Mouse (Mus musculus) hindbrain, postnatal 0 days (tissue): ENCODE measurements around the gene Tmem25. TPM values are rescaled to one million over a fixed set of nuclear protein-coding genes. Genes with fewer than 3 reads are reported as not detected.

Experiments used
- ATAC-seq: fragments of 200-750 bp; cut with Nextera tagmentation; 2 replicates; pipeline ENCODE4 v1.8.0; 2017; ENCODE audit warnings: mild to moderate bottlenecking, moderate TSS enrichment, moderate library complexity
- DNase-seq: peaks from one replicate; pipeline ENCODE4 v3.0.0-alpha.2; 2015; ENCODE audit warnings: low spot score
- H3K27ac ChIP-seq: fragments of 300-500 bp; sonication (generic); 2 replicates; pipeline ENCODE4 v1.5.1; 2014; ENCODE audit warnings: mild to moderate bottlenecking
- H3K27me3 ChIP-seq: fragments of 300-500 bp; sonication (generic); 2 replicates; pipeline ENCODE4 v1.6.1; 2014; ENCODE audit warnings: low read length, mixed read lengths; ENCODE audit not compliant: insufficient read depth
- H3K36me3 ChIP-seq: fragments of 300-500 bp; sonication (generic); 2 replicates; pipeline ENCODE4 v1.6.1; 2014; ENCODE audit warnings: low read length, mixed read lengths; ENCODE audit not compliant: insufficient read depth
- H3K4me1 ChIP-seq: fragments of 300-500 bp; sonication (generic); 2 replicates; pipeline ENCODE4 v1.6.1; 2014; ENCODE audit warnings: antibody characterized with exemption, low read length, mixed read lengths; ENCODE audit not compliant: insufficient read depth
- H3K4me2 ChIP-seq: fragments of 300-500 bp; sonication (generic); 2 replicates; pipeline ENCODE4 v1.6.1; 2014; ENCODE audit warnings: low read depth, mild to moderate bottlenecking, low read length, moderate library complexity, mixed read lengths
- H3K4me3 ChIP-seq: fragments of 300-500 bp; sonication (generic); 2 replicates; pipeline ENCODE4 v1.5.1; 2014; ENCODE audit warnings: low read length
- H3K9ac ChIP-seq: fragments of 300-500 bp; sonication (generic); replicated peaks from 2 replicates; pipeline ENCODE4 v1.6.1; 2014; ENCODE audit warnings: mild to moderate bottlenecking, low read length, moderate library complexity, mixed read lengths
- H3K9me3 ChIP-seq: fragments of 300-500 bp; sonication (generic); 2 replicates; pipeline ENCODE4 v1.6.1; 2016; ENCODE audit warnings: low read length, mixed read lengths
- CTCF ChIP-seq: IDR thresholded peaks from 2 replicates; pipeline ENCODE4 v1.5.1; 2016; ENCODE audit warnings: antibody characterized with exemption, control low read depth, low read depth
- WGBS: fragments of 180-500 bp; shearing (Covaris S2); extraction: QIAGEN DNeasy Blood & Tissue Kit; methylation state at CpG from one replicate; pipeline ENCODE4 v1.1.7; 2014; 5-methylcytosine and 5-hydroxymethylcytosine counted together
- polyA plus RNA-seq: library from polyadenylated mRNA; unstranded; fragments of >200 nt; fragmentation: Nextera tagmentation; extraction: Ambion mirVana; gene quantifications from 2 replicates; pipeline ENCODE4 v1.2.1, GENCODE M21; 2015
- total RNA-seq: library from RNA; depleted of rRNA; stranded (reverse); fragments of >200 nt; gene quantifications from 2 replicates; pipeline ENCODE4 v1.2.3, GENCODE M21; 2014

The Tmem25 gene
- total and polyA plus RNA-seq, 2 experiments from 2014 or later, result 26.3 to 28.9 TPM

- TF ChIP-seq CTCF, result no peak
- 92% methylated on average over 5 of the region's 5 CpGs for WGBS
- ATAC-seq (no peak), DNase-seq (no peak)
- H3K9me3 ChIP-seq, result no peaks in the 10 kb centered on the region
- H3K4me1 ChIP-seq, result no peaks in the 10 kb centered on the region
- no peak overlapping the region for H3K4me3 ChIP-seq
- no peak overlapping the region for H3K4me2 ChIP-seq
- no peak overlapping the region for H3K27ac ChIP-seq
- H3K9ac ChIP-seq, result no peak overlapping the region
- H3K27me3 ChIP-seq, result no peaks in the 10 kb centered on the region
- H3K36me3 ChIP-seq, result peaks cover 52% of the 10 kb centered on the region
Measured at GRCm38 (mm10) chr9:44805536-44805935, 6.4 kb upstream of the Tmem25 start.

GRCm38 (mm10) chr9:44804678-44805077 is 5.6 kb upstream of the Tmem25 start:
- H3K4me2 ChIP-seq, result no peak overlapping the region
- H3K4me1 ChIP-seq, result 0 out of 2 replicates have a peak, but pooled peaks cover 4% of the 10 kb centered on the region
- no peaks in the 10 kb centered on the region for H3K27me3 ChIP-seq
- H3K9me3 ChIP-seq, result no peaks in the 10 kb centered on the region
- DNase-seq, result no peak
- TF ChIP-seq CTCF, result no peak
- no peak overlapping the region for H3K27ac ChIP-seq
- H3K4me3 ChIP-seq, result no peak overlapping the region
- peaks cover 43% of the 10 kb centered on the region for H3K36me3 ChIP-seq
- H3K9ac ChIP-seq, result no peak overlapping the region
- WGBS, result 91% methylated on average over 10 of the region's 10 CpGs
- ATAC-seq, result no peak

- Histone ChIP-seq H3K4me2 (no peak within 1 kb of the TSS), H3K4me1 (0 out of 2 replicates have a peak, but pooled peaks cover 6% of the 10 kb centered on the region), H3K27me3 (no peaks in the 10 kb centered on the region), H3K4me3 (no peak within 1 kb of the TSS), H3K9ac (no peak within 1 kb of the TSS), H3K9me3 (no peaks in the 10 kb centered on the region), H3K27ac (no peak within 1 kb of the TSS), H3K36me3 (peaks cover 27% of the 10 kb centered on the region)
- DNase-seq (no peak), ATAC-seq (no peak)
- no peak for TF ChIP-seq CTCF
- 75% methylated on average over 4 of the region's 4 CpGs for WGBS
Measured at GRCm38 (mm10) chr9:44802808-44803450, 3.8 kb upstream of the Tmem25 start, which contains the start of gene Ttc36. Gene Ttc36, minus strand, starts transcription at chr9:44803072.

DNA sequence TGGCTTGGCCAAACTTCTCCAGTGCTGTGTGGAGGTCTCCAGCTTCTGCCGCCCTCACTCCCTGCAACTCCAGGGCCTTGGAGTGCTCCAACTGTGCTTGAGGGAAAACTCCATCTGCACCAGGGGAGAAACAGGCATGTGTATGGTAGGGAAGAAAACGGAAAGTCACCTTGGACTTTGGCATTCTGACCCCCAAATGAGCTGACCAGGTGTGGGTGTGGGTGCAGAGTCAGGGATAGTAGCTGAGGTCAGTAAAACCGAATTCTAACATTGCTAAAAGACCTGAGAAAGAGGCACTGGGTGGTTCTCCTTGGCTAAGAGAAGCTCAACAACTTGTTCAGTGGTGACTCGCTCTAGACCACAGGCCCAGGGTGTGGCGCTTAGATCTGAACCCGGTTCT is 2.6 kb upstream of the Tmem25 start:
- ATAC-seq, result no peak
- 85% methylated on average over 6 of the region's 6 CpGs for WGBS
- no peak for TF ChIP-seq CTCF

GRCm38 (mm10) chr9:44799958-44800324 is 834 bp upstream of the Tmem25 start:
- peak overlapping the region; percentile 59 for H3K4me3 ChIP-seq
- peak overlapping the region; percentile 93 for H3K4me2 ChIP-seq
- H3K27me3 ChIP-seq, result no peaks in the 10 kb centered on the region
- 0 out of 2 replicates have a peak, but pooled peaks cover 2% of the 10 kb centered on the region for H3K36me3 ChIP-seq
- ATAC-seq, result no peak
- TF ChIP-seq CTCF, result no peak
- DNase-seq, result no peak
- 0 out of 2 replicates have a peak, but pooled peaks cover 6% of the 10 kb centered on the region for H3K4me1 ChIP-seq
- H3K9ac ChIP-seq, result peak overlapping the region; percentile 77
- no peaks in the 10 kb centered on the region for H3K9me3 ChIP-seq
- 41% methylated on average over 9 of the region's 9 CpGs for WGBS
- H3K27ac ChIP-seq, result peak overlapping the region; percentile 79

More for the DNA sequence above, 2.6 kb upstream of the Tmem25 start:
- Histone ChIP-seq H3K9me3 (no peaks in the 10 kb centered on the region), H3K4me3 (no peak overlapping the region), H3K4me2 (no peak overlapping the region), H3K9ac (no peak overlapping the region), H3K36me3 (peaks cover 14% of the 10 kb centered on the region), H3K27me3 (no peaks in the 10 kb centered on the region), H3K4me1 (0 out of 2 replicates have a peak, but pooled peaks cover 6% of the 10 kb centered on the region), H3K27ac (no peak overlapping the region)
- no peak for DNase-seq

DNA sequence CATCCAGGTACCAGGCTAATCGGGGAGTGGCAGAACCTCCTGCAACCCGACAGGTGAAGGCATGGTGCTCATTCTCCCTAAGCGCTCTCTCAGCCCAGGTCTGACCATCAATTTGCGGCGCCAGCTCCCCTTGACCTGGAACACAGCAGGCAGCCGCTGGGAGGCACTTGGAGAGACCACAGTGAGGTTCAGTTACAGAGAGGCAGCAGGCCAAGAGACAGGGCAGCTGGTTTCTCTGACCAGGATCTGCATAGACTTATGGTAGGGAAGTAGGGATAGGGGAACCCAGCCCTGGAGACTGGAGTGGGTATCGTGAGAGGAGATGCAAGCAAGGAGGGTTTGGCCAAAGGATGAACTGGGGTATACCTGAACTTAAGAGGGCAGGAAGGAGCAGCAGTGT is 809 bp downstream of the Tmem25 start:
- peak overlapping the region; percentile 77; the same call in 1 of the 2 replicates for H3K9ac ChIP-seq
- H3K27me3 ChIP-seq, result no peaks in the 10 kb centered on the region
- H3K36me3 ChIP-seq, result no peaks in the 10 kb centered on the region
- WGBS, result 45% methylated on average over 7 of the region's 7 CpGs
- H3K4me2 ChIP-seq, result peak overlapping the region; percentile 93
- 0 out of 2 replicates have a peak, but pooled peaks cover 6% of the 10 kb centered on the region for H3K4me1 ChIP-seq
- no peak for DNase-seq
- H3K4me3 ChIP-seq, result peak overlapping the region; percentile 59
- no peak for TF ChIP-seq CTCF
- ATAC-seq, result no peak
- H3K9me3 ChIP-seq, result no peaks in the 10 kb centered on the region
- H3K27ac ChIP-seq, result peak overlapping the region; percentile 79; the same call in 1 of the 2 replicates

DNA sequence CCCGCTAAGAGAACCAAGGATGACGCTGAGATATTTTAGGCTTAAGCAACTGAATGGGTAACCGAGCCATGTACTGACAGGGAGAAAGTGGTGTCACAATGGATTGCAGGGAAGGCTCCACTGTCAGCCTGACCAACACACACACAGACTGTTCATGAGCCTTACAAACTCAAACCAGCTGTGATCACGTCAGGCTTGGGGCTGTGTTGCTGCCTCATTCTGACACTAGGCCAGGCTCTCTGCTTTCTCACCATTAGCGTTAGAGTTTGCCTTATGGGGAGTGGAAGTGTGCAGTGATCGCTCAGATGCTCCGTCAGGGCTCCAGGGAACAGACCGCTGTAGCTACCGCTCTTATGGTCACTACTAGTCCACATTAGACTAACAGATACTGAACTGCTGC is 6.3 kb downstream of the Tmem25 start:
- ATAC-seq, result no peak
- H3K27ac ChIP-seq, result no peak overlapping the region
- no peaks in the 10 kb centered on the region for H3K27me3 ChIP-seq
- H3K4me2 ChIP-seq, result no peak overlapping the region
- no peaks in the 10 kb centered on the region for H3K9me3 ChIP-seq
- H3K36me3 ChIP-seq, result peaks cover 39% of the 10 kb centered on the region
- no peak overlapping the region for H3K9ac ChIP-seq
- WGBS, result 80% methylated on average over 9 of the region's 9 CpGs
- H3K4me3 ChIP-seq, result no peak overlapping the region
- H3K4me1 ChIP-seq, result no peaks in the 10 kb centered on the region
- TF ChIP-seq CTCF, result no peak
- no peak for DNase-seq
